Mouse (Mus musculus): ENCODE measurements around the gene Scg5.
A peak's percentile ranks its signal among the peaks of the same experiment; 100 is the strongest.

Scg5 gene

GRCm38 (mm10) chr2:113828943-113829882 lies at the start of gene Scg5:
Gene Scg5 (minus strand): TSS chr2:113829121.
- peak; percentile 67 for DNase-seq

GRCm38 (mm10) chr2:113870115-113870514 lies 41.2 kb upstream of the Scg5 start:
- no peak for DNase-seq

- DNase-seq, result no peak
Observed at GRCm38 (mm10) chr2:113868404-113868803, 39.5 kb upstream of the Scg5 start.

GRCm38 (mm10) chr2:113866155-113866554 lies 37.2 kb upstream of the Scg5 start:
- DNase-seq, result peak; percentile 21

GRCm38 (mm10) chr2:113849141-113849540 lies 20.2 kb upstream of the Scg5 start:
- DNase-seq, result no peak

- peak; percentile 96 for DNase-seq
Observed at GRCm38 (mm10) chr2:113848245-113849121, 19.6 kb upstream of the Scg5 start, which contains the start of gene Arhgap11a. Gene Arhgap11a (minus strand): TSS chr2:113848661.

GRCm38 (mm10) chr2:113847678-113848244 lies 18.8 kb upstream of the Scg5 start:
- DNase-seq, result peak; percentile 31

- DNase-seq, result no peak
Observed at GRCm38 (mm10) chr2:113845081-113845480, 16.2 kb upstream of the Scg5 start.

GRCm38 (mm10) chr2:113841656-113842437 lies 12.9 kb upstream of the Scg5 start:
- no peak for DNase-seq

- peak; percentile 85 for DNase-seq
Observed at GRCm38 (mm10) chr2:113839488-113839887, 10.6 kb upstream of the Scg5 start.

- DNase-seq, result no peak
Observed at GRCm38 (mm10) chr2:113835219-113835618, 6.3 kb upstream of the Scg5 start.

- no peak for DNase-seq
Observed at GRCm38 (mm10) chr2:113828086-113828942, 607 bp downstream of the Scg5 start.

- DNase-seq, result peak; percentile 46
Observed at GRCm38 (mm10) chr2:113823909-113824308, 5.0 kb downstream of the Scg5 start.

- DNase-seq, result no peak
Observed at GRCm38 (mm10) chr2:113822367-113822766, 6.6 kb downstream of the Scg5 start.

- peak; percentile 53 for DNase-seq
Observed at GRCm38 (mm10) chr2:113821176-113821734, 7.7 kb downstream of the Scg5 start.

- no peak for DNase-seq
Observed at GRCm38 (mm10) chr2:113820117-113820516, 8.8 kb downstream of the Scg5 start.

- DNase-seq, result no peak
Observed at GRCm38 (mm10) chr2:113817681-113818606, 11.0 kb downstream of the Scg5 start.

- peak; percentile 58 for DNase-seq
Observed at GRCm38 (mm10) chr2:113807640-113808039, 21.3 kb downstream of the Scg5 start.

- DNase-seq, result no peak
Observed at GRCm38 (mm10) chr2:113806851-113807577, 21.9 kb downstream of the Scg5 start.

Data from kidney, adult 9 months (tissue).